Mouse (Mus musculus): ENCODE measurements around the gene Dlst. TPM values are rescaled to one million over a fixed set of nuclear protein-coding genes. Genes with fewer than 3 reads are reported as not detected.

Gene Dlst
- polyA plus RNA-seq, 1 experiment from 2014 or later = 123 TPM

DNA sequence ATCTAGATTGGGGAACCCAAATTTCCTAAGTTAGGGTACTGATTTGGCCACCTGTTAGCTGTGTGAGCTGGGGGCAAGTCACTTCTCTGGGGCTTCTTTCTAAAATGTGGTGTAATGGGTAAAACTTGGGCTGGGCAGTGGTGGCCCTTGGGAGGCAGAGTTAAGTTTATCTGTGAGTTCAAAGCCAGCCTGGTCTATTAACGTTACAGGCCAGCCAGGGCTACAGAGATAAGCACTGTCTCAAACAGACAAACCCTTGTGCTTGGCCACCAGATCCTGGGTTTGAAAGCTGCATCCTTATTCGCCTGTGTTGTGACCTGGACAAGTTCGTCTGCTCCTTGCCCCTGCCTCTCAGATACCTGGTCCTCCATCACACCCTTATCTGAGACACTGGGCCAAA lies 19.4 kb upstream of the Dlst start:
- 96% methylated on average over 3 of the region's 3 CpGs for WGBS
- H3K4me3 ChIP-seq (replicated peaks; ENCODE audit: low read depth, low read length) = no peak overlapping the region
- H3K9ac ChIP-seq (ENCODE audit: low read depth, low read length) = no peak overlapping the region
- H3K4me1 ChIP-seq (replicated peaks; ENCODE audit: insufficient read depth, low read length) = 0 out of 2 replicates have a peak, but pooled peaks cover 3% of the 10 kb centered on the region
- H3K27me3 ChIP-seq (ENCODE audit: insufficient read depth, low read length) = no peaks in the 10 kb centered on the region
- TF ChIP-seq CTCF (IDR thresholded peaks at IDR 0.05; ENCODE audit: low read depth) = no peak
- DNase-seq (ENCODE audit: low spot score) (no peak), ATAC-seq (replicated peaks; ENCODE audit: low FRiP score, low read depth) (no peak)
- no peak overlapping the region for H3K27ac ChIP-seq
- H3K9me3 ChIP-seq (replicated peaks; ENCODE audit: low read length) = no peaks in the 10 kb centered on the region
- H3K4me2 ChIP-seq (ENCODE audit: low read length) = no peak overlapping the region
- 0 out of 2 replicates have a peak, but pooled peaks cover 6% of the 10 kb centered on the region for H3K36me3 ChIP-seq (ENCODE audit: insufficient read depth, low read length)

DNA sequence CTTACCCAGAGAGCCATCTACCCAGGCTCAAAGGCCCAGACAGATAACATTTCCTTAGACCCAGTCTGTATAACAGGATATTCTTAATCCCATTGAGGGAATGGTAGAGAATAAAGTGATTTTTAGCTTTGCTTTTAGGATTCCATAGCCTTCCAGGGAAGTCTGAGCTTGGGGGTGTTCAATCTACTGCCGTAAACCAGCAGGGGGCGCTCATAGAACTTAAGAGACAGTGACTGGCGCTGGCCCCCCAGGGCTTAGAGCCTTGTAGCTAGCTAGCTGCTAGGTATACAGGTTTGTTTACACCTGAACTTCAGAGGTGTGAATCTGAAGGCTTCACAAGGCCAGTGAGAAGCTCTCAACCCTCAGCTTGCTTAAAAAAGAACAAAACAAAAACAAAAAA lies 18.4 kb upstream of the Dlst start:
- Histone ChIP-seq H3K9me3 (replicated peaks; ENCODE audit: low read length) (no peaks in the 10 kb centered on the region), H3K4me2 (ENCODE audit: low read length) (no peak overlapping the region), H3K27ac (no peak overlapping the region), H3K9ac (ENCODE audit: low read depth, low read length) (no peak overlapping the region), H3K4me1 (replicated peaks; ENCODE audit: insufficient read depth, low read length) (0 out of 2 replicates have a peak, but pooled peaks cover 3% of the 10 kb centered on the region), H3K27me3 (ENCODE audit: insufficient read depth, low read length) (no peaks in the 10 kb centered on the region), H3K36me3 (ENCODE audit: insufficient read depth, low read length) (0 out of 2 replicates have a peak, but pooled peaks cover 6% of the 10 kb centered on the region), H3K4me3 (replicated peaks; ENCODE audit: low read depth, low read length) (no peak overlapping the region)
- 10% methylated on average over 3 of the region's 3 CpGs for WGBS
- ATAC-seq (replicated peaks; ENCODE audit: low FRiP score, low read depth) (0 out of 2 replicates have a peak, but pooled peaks have one; percentile 48), DNase-seq (ENCODE audit: low spot score) (peak; percentile 81)
- TF ChIP-seq CTCF (IDR thresholded peaks at IDR 0.05; ENCODE audit: low read depth) = peak; percentile 75

DNA sequence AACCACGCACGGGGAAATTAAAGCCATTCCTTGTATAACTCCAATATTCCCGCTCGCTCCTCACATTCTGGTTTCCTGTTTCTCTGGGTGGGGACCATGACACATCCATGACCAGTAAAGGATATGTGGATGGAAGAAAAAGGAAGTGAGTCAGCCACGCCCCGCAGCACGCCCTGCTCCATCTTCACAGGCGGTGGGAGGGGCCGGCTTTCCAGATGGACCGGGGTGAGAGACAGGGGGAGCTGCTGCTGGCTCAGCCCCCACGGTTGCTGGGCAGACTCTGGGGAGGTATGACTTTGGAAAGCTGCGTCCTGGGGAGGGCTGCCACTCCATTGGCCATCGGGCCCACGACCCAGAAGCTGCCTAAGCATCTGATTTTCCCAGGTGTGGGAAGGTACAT lies 16.6 kb upstream of the Dlst start:
- H3K36me3 ChIP-seq (ENCODE audit: insufficient read depth, low read length) = no peaks in the 10 kb centered on the region
- H3K27ac ChIP-seq = no peak overlapping the region
- WGBS = 18% methylated on average over 14 of the region's 14 CpGs
- peak; percentile 78 for DNase-seq (ENCODE audit: low spot score)
- H3K27me3 ChIP-seq (ENCODE audit: insufficient read depth, low read length) = no peaks in the 10 kb centered on the region
- ATAC-seq (replicated peaks; ENCODE audit: low FRiP score, low read depth) = peak; percentile 47; the same call in 1 of the 2 replicates
- no peak overlapping the region for H3K9ac ChIP-seq (ENCODE audit: low read depth, low read length)
- 0 out of 2 replicates have a peak, but pooled peaks have one; percentile 23 for TF ChIP-seq CTCF (IDR thresholded peaks at IDR 0.05; ENCODE audit: low read depth)
- H3K4me3 ChIP-seq (replicated peaks; ENCODE audit: low read depth, low read length) = no peak overlapping the region
- peak overlapping the region; percentile 21; the same call in 1 of the 2 replicates for H3K4me2 ChIP-seq (ENCODE audit: low read length)
- 0 out of 2 replicates have a peak, but pooled peaks cover 3% of the 10 kb centered on the region for H3K4me1 ChIP-seq (replicated peaks; ENCODE audit: insufficient read depth, low read length)
- H3K9me3 ChIP-seq (replicated peaks; ENCODE audit: low read length) = no peaks in the 10 kb centered on the region

DNA sequence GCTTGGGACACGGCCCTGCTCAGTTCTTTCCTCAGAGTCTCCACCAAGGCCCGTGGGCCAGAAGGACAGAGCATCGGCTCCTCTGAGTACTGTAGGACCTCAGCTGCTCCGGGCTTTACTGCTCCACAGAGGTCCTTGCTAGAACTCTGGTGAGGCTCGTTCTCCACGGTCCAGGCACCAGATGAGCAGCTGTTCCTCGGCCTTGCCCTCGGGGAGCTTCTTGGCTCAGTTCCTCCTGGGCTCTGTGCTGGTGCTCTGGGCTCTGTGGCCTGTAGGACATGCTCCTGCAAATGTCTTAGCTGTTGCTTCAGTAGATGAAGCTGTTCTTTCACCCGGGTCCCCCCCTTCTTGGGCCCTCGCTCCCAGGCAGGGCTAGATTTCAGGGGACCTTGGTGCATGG lies 15.9 kb upstream of the Dlst start:
- DNase-seq (ENCODE audit: low spot score) = no peak

DNA sequence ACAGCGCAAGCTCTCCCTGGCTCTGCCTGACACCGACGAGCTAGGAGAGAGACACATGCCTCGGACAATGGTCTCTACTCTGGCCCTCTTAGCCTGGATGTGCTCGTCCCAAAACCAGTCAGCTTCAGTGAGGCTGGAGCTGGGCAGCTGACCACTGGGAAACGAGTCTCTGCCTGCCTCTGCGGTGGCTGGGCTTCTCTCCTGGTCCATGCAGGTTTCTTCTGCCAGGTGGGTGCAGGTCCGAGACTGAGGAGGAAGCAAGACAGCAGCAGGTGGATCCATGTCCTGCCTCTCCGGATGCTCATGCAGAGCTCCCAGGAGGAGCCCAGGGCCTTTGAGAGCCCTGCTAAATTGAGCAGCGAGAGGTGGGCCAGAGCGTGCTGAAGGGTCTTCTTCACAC lies 15.5 kb upstream of the Dlst start:
- ATAC-seq (replicated peaks; ENCODE audit: low FRiP score, low read depth) = no peak
- 86% methylated on average over 11 of the region's 11 CpGs for WGBS
- no peak for TF ChIP-seq CTCF (IDR thresholded peaks at IDR 0.05; ENCODE audit: low read depth)

More for the DNA sequence above, 15.9 kb upstream of the Dlst start:
- Histone ChIP-seq H3K4me2 (ENCODE audit: low read length) (no peak overlapping the region), H3K27ac (no peak overlapping the region), H3K4me1 (replicated peaks; ENCODE audit: insufficient read depth, low read length) (0 out of 2 replicates have a peak, but pooled peaks cover 3% of the 10 kb centered on the region), H3K36me3 (ENCODE audit: insufficient read depth, low read length) (no peaks in the 10 kb centered on the region), H3K9me3 (replicated peaks; ENCODE audit: low read length) (no peaks in the 10 kb centered on the region), H3K4me3 (replicated peaks; ENCODE audit: low read depth, low read length) (no peak overlapping the region), H3K9ac (ENCODE audit: low read depth, low read length) (no peak overlapping the region), H3K27me3 (ENCODE audit: insufficient read depth, low read length) (no peaks in the 10 kb centered on the region)
- WGBS = 62% methylated on average over 10 of the region's 10 CpGs
- ATAC-seq (replicated peaks; ENCODE audit: low FRiP score, low read depth) = no peak
- TF ChIP-seq CTCF (IDR thresholded peaks at IDR 0.05; ENCODE audit: low read depth) = no peak

DNA sequence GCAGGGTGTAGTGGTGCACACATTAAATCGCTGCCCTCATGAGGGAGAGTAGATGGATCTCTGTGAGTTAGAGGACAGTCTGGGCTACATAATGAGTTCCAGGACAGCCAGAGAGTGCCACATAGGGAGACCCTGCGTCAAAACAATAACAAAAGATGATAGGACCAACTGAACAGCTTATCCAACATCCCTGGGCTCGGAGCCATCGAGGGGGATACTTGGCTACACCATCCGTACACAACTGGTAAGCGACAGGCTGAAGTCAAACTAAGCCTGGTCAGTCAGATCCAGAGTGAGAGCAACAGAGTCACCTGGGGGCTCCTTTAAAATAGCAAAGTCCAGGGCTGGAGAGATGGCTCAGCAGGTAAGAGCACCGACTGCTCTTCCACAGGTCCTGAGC lies 14.8 kb upstream of the Dlst start:
- no peak overlapping the region for H3K4me2 ChIP-seq (ENCODE audit: low read length)
- H3K27me3 ChIP-seq (ENCODE audit: insufficient read depth, low read length) = no peaks in the 10 kb centered on the region
- TF ChIP-seq CTCF (IDR thresholded peaks at IDR 0.05; ENCODE audit: low read depth) = no peak
- H3K27ac ChIP-seq = no peak overlapping the region
- H3K9ac ChIP-seq (ENCODE audit: low read depth, low read length) = no peak overlapping the region
- ATAC-seq (replicated peaks; ENCODE audit: low FRiP score, low read depth) (no peak), DNase-seq (ENCODE audit: low spot score) (no peak)
- no peak overlapping the region for H3K4me3 ChIP-seq (replicated peaks; ENCODE audit: low read depth, low read length)
- H3K36me3 ChIP-seq (ENCODE audit: insufficient read depth, low read length) = no peaks in the 10 kb centered on the region
- no peaks in the 10 kb centered on the region for H3K9me3 ChIP-seq (replicated peaks; ENCODE audit: low read length)
- peaks cover 3% of the 10 kb centered on the region; the same call in 1 of the 2 replicates for H3K4me1 ChIP-seq (replicated peaks; ENCODE audit: insufficient read depth, low read length)
- WGBS = 82% methylated on average over 7 of the region's 7 CpGs

More for the DNA sequence above, 15.5 kb upstream of the Dlst start:
- Histone ChIP-seq H3K9ac (ENCODE audit: low read depth, low read length) (no peak overlapping the region), H3K4me3 (replicated peaks; ENCODE audit: low read depth, low read length) (no peak overlapping the region), H3K4me2 (ENCODE audit: low read length) (no peak overlapping the region), H3K4me1 (replicated peaks; ENCODE audit: insufficient read depth, low read length) (0 out of 2 replicates have a peak, but pooled peaks cover 3% of the 10 kb centered on the region), H3K9me3 (replicated peaks; ENCODE audit: low read length) (no peaks in the 10 kb centered on the region), H3K27ac (no peak overlapping the region), H3K36me3 (ENCODE audit: insufficient read depth, low read length) (no peaks in the 10 kb centered on the region), H3K27me3 (ENCODE audit: insufficient read depth, low read length) (no peaks in the 10 kb centered on the region)
- DNase-seq (ENCODE audit: low spot score) = no peak
